Mouse (Mus musculus): ENCODE measurements at regions not wholly inside any gene's neighbourhood (a gene's known extent, or its start where the extent isn't known, plus 50 kb on each side); places are given as distances from the start of the nearest gene placed in this dataset.

- TF ChIP-seq CTCF (IDR thresholded peaks at IDR 0.05; ENCODE audit: low read depth) (no peak), EP300 (optimal IDR thresholded peaks at IDR 0.05) (no peak)
Observed at GRCm38 (mm10) chr13:16641611-16642449, 630.2 kb downstream of the Inhba start.

All from stomach, postnatal 0 days (tissue).